Mouse (Mus musculus) ES-Bruce4 (cell line): ENCODE measurements at regions not wholly inside any gene's neighbourhood (a gene's known extent, or its start where the extent isn't known, plus 50 kb on each side); places are given as distances from the start of the nearest gene placed in this dataset.

Experiments
- CTCF ChIP-seq: IDR thresholded peaks from one replicate; pipeline ENCODE4 v1.8.1; 2011; ENCODE audit warnings: low read depth, low read length
- EP300 ChIP-seq: IDR thresholded peaks from 2 replicates; pipeline ENCODE4 v1.6.1; 2011; ENCODE audit warnings: low read depth, low read length; ENCODE audit not compliant: insufficient read depth

GRCm38 (mm10) chr10:100856509-100856908 lies 266.2 kb downstream of the 1700017N19Rik start:
- TF ChIP-seq CTCF (no peak), EP300 (no peak)
